Mouse (Mus musculus) midbrain, embryonic 14.5 days (tissue): Measurements from ENCODE around the gene Lamb2. TPM values are rescaled to one million over a fixed set of nuclear protein-coding genes. Genes with fewer than 3 reads are reported as not detected.

Experiments
- ATAC-seq: fragments of 200-750 bp; cut with Nextera tagmentation; 2 replicates; pipeline ENCODE4 v1.8.0; 2017; ENCODE audit warnings: moderate number of reproducible peaks, moderate library complexity; ENCODE audit not compliant: low FRiP score, low TSS enrichment
- DNase-seq: peaks from one replicate; pipeline ENCODE4 v3.0.0-alpha.2; 2015
- H3K27ac ChIP-seq: fragments of 300-500 bp; sonication (generic); replicated peaks from 2 replicates; pipeline ENCODE4 v1.5.1; 2014; ENCODE audit warnings: mild to moderate bottlenecking, low read depth, low read length, moderate library complexity
- H3K27me3 ChIP-seq: fragments of 300-500 bp; sonication (generic); 2 replicates; pipeline ENCODE4 v1.6.1; 2014; ENCODE audit warnings: low read length, control low read depth, mixed read lengths; ENCODE audit not compliant: control insufficient read depth, insufficient read depth
- H3K36me3 ChIP-seq: fragments of 300-500 bp; sonication (generic); 2 replicates; pipeline ENCODE4 v1.6.1; 2014; ENCODE audit warnings: low read length, control low read depth; ENCODE audit not compliant: control insufficient read depth, insufficient read depth
- H3K4me1 ChIP-seq: fragments of 300-500 bp; sonication (generic); 2 replicates; pipeline ENCODE4 v1.6.1; 2014; ENCODE audit warnings: mild to moderate bottlenecking, antibody characterized with exemption, low read length, control low read depth; ENCODE audit not compliant: control insufficient read depth, insufficient read depth
- H3K4me2 ChIP-seq: fragments of 300-500 bp; sonication (generic); 2 replicates; pipeline ENCODE4 v1.6.1; 2014; ENCODE audit warnings: mild to moderate bottlenecking, low read length, moderate library complexity
- H3K4me3 ChIP-seq: fragments of 300-500 bp; sonication (generic); replicated peaks from 2 replicates; pipeline ENCODE4 v1.5.1; 2014; ENCODE audit warnings: low read depth, low read length
- H3K9ac ChIP-seq: fragments of 300-500 bp; sonication (generic); replicated peaks from 2 replicates; pipeline ENCODE4 v1.6.1; 2014; ENCODE audit warnings: mild to moderate bottlenecking, low read length, moderate library complexity
- H3K9me3 ChIP-seq: fragments of 300-500 bp; sonication (generic); 2 replicates; pipeline ENCODE4 v1.6.1; 2016; ENCODE audit warnings: low read length, control low read depth, mixed read lengths; ENCODE audit not compliant: control insufficient read depth
- WGBS: fragments of 180-500 bp; shearing (Covaris S2); extraction: QIAGEN DNeasy Blood & Tissue Kit; methylation state at CpG from one replicate; pipeline ENCODE4 v1.1.7; 2014; 5-methylcytosine and 5-hydroxymethylcytosine counted together
- polyA plus RNA-seq: library from polyadenylated mRNA; unstranded; fragments of >200 nt; fragmentation: Nextera tagmentation; extraction: Ambion mirVana; gene quantifications from 2 replicates; pipeline ENCODE4 v1.2.1, GENCODE M21; 2014

Lamb2 gene
- polyA plus RNA-seq, 1 experiment from 2014 or later: 15.9 TPM

DNA sequence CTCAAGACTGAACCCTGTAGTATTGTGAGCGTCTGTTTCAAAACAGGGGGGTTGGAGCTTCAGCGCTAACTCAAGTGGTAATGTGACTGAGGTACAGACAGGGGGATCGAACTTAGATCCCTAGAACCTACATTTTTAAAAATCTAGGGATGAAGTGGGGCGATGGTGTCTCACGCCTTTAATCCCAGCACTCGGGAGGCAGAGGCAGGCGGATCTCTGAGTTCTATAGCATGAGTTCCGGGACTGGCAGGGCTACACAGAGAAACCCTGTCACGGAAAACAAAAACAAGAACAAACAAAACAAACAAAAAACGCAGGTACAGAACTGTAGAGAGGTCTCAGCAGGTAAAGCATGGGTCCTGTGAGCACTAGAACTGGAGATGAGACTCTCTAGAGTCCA is 22.6 kb upstream of the Lamb2 start:
- no peak overlapping the region for H3K9ac ChIP-seq
- no peaks in the 10 kb centered on the region for H3K9me3 ChIP-seq
- no peak for ATAC-seq
- H3K36me3 ChIP-seq: no peaks in the 10 kb centered on the region
- no peak overlapping the region for H3K4me2 ChIP-seq
- H3K4me3 ChIP-seq: no peak overlapping the region
- DNase-seq: no peak
- H3K4me1 ChIP-seq: peaks cover 18% of the 10 kb centered on the region
- WGBS: 89% methylated on average over 10 of the region's 10 CpGs
- H3K27me3 ChIP-seq: no peaks in the 10 kb centered on the region
- H3K27ac ChIP-seq: no peak overlapping the region

DNA sequence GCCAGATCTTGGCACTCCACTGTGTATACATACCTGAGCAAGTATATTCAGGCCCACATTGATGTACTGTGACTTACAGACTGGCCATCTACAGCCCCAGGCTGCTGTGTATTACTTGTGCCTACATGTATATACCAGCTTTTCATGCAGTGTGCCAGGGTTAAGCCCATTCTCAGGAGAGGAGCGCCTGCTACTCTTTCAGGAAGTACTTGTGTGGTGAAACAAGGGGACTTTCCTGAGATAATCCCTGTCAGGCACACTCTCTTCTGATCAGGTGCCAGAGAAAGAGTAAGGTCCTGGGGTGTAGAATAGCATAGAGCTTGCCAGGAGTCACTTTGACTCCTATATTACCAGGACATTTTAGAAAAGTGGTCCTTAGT is 19.6 kb upstream of the Lamb2 start:
- H3K4me2 ChIP-seq: peak overlapping the region; percentile 93
- no peaks in the 10 kb centered on the region for H3K27me3 ChIP-seq
- H3K9me3 ChIP-seq: no peaks in the 10 kb centered on the region
- H3K4me3 ChIP-seq: peak overlapping the region; percentile 86
- DNase-seq (no peak), ATAC-seq (no peak; the same call in 1 of the 2 replicates)
- H3K9ac ChIP-seq: peak overlapping the region; percentile 79; the same call in 1 of the 2 replicates
- H3K27ac ChIP-seq: peak overlapping the region; percentile 79
- WGBS: 91% methylated on average over 1 of the region's 1 CpGs
- peaks cover 21% of the 10 kb centered on the region for H3K36me3 ChIP-seq
- H3K4me1 ChIP-seq: peaks cover 9% of the 10 kb centered on the region

DNA sequence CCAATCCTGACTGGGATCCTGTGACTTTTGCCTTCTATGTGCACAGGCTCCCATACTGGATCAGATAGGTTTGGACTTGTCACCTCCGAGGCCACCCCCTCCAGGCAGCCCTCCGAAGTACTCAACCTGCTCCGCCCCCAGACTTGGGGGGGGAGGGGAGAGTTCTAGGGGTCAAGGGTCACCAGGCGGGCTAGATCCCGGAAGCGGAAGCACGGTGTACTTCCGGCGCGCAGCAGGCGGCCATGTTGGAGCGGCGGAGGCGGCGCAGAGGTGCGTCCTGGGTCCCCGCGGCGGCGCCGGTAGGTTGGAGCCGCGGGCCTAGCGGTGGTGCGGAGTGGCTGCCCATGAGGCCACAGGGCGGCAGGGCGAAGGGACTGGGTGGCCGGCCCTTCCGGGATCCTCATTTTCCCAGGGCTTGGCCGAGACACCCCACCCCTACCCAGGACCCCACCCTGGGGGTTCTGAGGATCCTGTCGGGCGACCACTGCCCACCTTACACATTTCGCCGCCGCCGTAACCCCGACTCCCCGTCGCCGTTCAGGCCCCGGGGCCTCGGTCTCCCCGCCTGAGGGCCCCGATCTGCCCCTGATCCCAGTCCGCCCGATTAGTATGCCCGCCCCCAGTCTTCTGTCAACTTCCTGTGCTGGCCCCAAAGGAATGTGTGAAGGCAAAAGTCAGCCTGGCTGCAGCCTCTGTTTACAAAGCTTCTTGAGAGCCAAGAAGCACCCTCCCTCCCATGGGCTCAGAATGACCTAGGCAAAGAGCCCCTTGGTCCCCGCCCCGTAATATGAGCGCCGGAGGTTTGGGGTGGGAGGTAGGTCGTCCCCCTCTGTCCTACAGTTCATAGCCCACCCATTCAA is 19.0 kb upstream of the Lamb2 start, which contains the start of gene Ccdc71:
TSS of gene Ccdc71 (plus strand) at position 209 of the 860 bp plus-strand sequence.
- DNase-seq: peak; percentile 93
- Histone ChIP-seq H3K4me2 (peak within 1 kb of the TSS; percentile 93), H3K27me3 (no peaks in the 10 kb centered on the region), H3K36me3 (peaks cover 27% of the 10 kb centered on the region), H3K9ac (peak within 1 kb of the TSS; percentile 79), H3K4me3 (peak within 1 kb of the TSS; percentile 86), H3K27ac (peak within 1 kb of the TSS; percentile 79), H3K9me3 (no peaks in the 10 kb centered on the region), H3K4me1 (peaks cover 9% of the 10 kb centered on the region)
- peak; percentile 87 for ATAC-seq
- WGBS: under 1% methylated on average over 52 of the region's 52 CpGs

DNA sequence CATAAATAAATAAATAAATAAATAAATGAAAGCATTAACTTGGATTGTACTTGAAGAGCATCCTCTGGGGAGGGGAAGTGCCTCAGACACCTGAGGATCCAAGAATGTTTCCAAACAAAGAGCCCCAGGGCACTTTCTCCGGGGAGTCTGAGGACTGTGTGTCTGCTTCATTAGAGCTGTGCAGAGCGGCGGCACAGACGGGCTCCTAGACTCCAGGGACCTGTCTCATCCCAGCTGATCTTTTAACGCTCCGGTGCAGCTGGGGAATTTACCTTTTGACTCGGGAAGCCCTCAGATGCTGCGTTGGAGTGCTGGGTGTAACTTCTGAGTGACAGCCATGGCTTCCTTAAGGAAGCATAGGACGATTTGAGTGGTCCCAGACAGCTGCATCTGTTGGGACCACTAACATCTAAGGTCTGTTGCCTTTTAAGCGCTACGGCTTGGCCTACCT is 18.3 kb upstream of the Lamb2 start, which contains the start of gene Klhdc8b:
TSS of gene Klhdc8b (minus strand) at position 401 of the 451 bp plus-strand sequence.
- H3K4me2 ChIP-seq: peak within 1 kb of the TSS; percentile 93
- H3K27ac ChIP-seq: peak within 1 kb of the TSS; percentile 79
- DNase-seq (peak; percentile 49), ATAC-seq (0 out of 2 replicates have a peak, but pooled peaks have one; percentile 18)
- peaks cover 34% of the 10 kb centered on the region for H3K36me3 ChIP-seq
- no peaks in the 10 kb centered on the region for H3K27me3 ChIP-seq
- no peaks in the 10 kb centered on the region for H3K9me3 ChIP-seq
- 26% methylated on average over 11 of the region's 11 CpGs for WGBS
- H3K9ac ChIP-seq: peak within 1 kb of the TSS; percentile 79
- peak within 1 kb of the TSS; percentile 86 for H3K4me3 ChIP-seq
- peaks cover 9% of the 10 kb centered on the region for H3K4me1 ChIP-seq

DNA sequence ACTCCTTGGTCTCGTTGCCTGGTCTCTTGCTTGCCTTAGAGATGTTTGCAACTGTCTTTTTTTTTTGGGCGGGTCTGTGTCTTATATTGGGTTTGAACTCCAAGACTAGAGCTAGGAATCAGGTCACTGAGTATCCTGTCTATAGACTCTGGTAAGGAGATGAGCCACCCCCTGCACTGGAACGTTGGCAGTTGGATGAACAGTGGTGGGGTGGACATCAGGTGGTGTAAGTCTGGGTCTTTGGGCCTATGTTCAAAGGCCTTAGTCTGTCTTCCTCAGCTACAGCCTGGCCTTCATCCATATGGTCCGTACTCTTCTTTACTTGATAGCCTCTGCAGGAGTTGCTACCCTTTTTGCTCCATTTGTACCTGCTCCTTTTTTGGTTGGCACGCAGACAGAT is 17.9 kb upstream of the Lamb2 start:
- 94% methylated on average over 5 of the region's 5 CpGs for WGBS
- DNase-seq: no peak
- peak overlapping the region; percentile 79; the same call in 1 of the 2 replicates for H3K9ac ChIP-seq
- H3K4me1 ChIP-seq: peaks cover 9% of the 10 kb centered on the region
- no peak for ATAC-seq
- H3K4me3 ChIP-seq: peak overlapping the region; percentile 86
- H3K4me2 ChIP-seq: peak overlapping the region; percentile 93
- H3K27ac ChIP-seq: no peak overlapping the region
- no peaks in the 10 kb centered on the region for H3K27me3 ChIP-seq
- H3K36me3 ChIP-seq: peaks cover 34% of the 10 kb centered on the region
- no peaks in the 10 kb centered on the region for H3K9me3 ChIP-seq

DNA sequence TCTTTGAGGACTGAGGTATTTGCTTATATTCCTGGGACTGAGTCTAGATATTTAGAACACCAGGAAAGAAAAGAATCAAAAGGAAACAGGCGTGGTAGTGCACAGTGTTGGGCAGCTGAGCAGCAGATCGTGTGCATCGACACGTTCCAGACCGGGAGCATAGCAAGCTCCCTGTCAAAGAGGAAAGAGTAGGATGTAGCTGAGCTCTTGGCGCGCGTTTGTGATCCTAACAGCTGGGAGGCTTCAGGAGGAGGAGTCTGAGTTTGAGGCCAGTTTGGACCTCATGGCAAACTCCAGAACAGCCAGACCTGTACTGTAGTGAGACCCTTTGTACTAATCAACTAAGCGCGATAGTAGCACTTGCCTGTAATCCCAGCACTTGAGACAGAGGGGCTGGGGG is 17.3 kb upstream of the Lamb2 start:
- ATAC-seq: no peak
- no peak for DNase-seq
- Histone ChIP-seq H3K9me3 (no peaks in the 10 kb centered on the region), H3K4me1 (peaks cover 9% of the 10 kb centered on the region), H3K36me3 (peaks cover 39% of the 10 kb centered on the region), H3K4me3 (no peak overlapping the region), H3K27me3 (no peaks in the 10 kb centered on the region), H3K9ac (no peak overlapping the region), H3K4me2 (peak overlapping the region; percentile 93; the same call in 1 of the 2 replicates), H3K27ac (no peak overlapping the region)
- 94% methylated on average over 10 of the region's 10 CpGs for WGBS

DNA sequence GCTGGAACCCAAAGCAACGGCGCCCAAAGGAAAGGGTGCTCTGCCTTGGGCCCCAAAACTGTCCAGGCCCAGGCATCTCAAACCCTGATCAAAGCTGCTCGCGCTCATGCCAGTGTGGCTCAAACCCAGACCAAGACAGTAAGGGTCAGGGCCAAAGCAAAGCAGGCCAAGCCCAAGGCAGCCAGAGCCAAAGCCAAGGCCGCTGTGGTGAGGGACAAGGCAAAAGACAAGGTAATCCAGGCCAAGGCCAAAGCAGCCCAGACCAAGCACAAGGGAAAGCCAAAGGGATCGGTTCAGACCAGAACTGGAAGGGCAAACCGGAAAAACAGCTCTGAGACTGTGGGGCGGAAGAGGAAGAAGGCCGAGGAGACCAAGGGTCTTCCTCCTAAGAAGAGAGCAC is 15.8 kb upstream of the Lamb2 start:
- Histone ChIP-seq H3K4me3 (no peak overlapping the region), H3K9ac (no peak overlapping the region), H3K27ac (no peak overlapping the region), H3K36me3 (peaks cover 42% of the 10 kb centered on the region), H3K9me3 (no peaks in the 10 kb centered on the region), H3K4me2 (no peak overlapping the region), H3K4me1 (peaks cover 9% of the 10 kb centered on the region), H3K27me3 (no peaks in the 10 kb centered on the region)
- WGBS: 98% methylated on average over 9 of the region's 9 CpGs
- ATAC-seq (no peak), DNase-seq (no peak)

DNA sequence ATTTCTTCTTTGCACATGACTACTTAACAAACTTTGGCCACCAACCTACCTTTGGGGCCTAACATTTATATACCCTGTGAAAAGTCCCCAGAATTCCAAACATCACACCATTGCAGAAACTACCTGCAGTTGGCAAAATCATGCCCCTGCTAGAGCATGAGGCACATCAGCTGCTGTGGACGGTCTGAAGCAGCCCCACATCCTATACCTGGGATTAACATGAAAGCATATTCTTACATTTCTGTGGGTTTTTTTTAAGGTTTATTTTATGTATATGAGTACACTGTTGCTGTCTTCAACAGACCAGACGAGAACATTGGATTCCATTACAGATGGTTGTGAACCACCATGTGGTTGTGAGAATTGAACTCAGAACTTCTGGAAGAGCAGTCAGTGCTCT is 13.3 kb upstream of the Lamb2 start:
- no peaks in the 10 kb centered on the region for H3K9me3 ChIP-seq
- ATAC-seq (no peak), DNase-seq (no peak)
- no peak overlapping the region for H3K9ac ChIP-seq
- H3K4me2 ChIP-seq: no peak overlapping the region
- no peaks in the 10 kb centered on the region for H3K27me3 ChIP-seq
- no peak overlapping the region for H3K27ac ChIP-seq
- peaks cover 6% of the 10 kb centered on the region for H3K4me1 ChIP-seq
- H3K4me3 ChIP-seq: no peak overlapping the region
- 92% methylated on average over 2 of the region's 2 CpGs for WGBS
- peaks cover 42% of the 10 kb centered on the region for H3K36me3 ChIP-seq

DNA sequence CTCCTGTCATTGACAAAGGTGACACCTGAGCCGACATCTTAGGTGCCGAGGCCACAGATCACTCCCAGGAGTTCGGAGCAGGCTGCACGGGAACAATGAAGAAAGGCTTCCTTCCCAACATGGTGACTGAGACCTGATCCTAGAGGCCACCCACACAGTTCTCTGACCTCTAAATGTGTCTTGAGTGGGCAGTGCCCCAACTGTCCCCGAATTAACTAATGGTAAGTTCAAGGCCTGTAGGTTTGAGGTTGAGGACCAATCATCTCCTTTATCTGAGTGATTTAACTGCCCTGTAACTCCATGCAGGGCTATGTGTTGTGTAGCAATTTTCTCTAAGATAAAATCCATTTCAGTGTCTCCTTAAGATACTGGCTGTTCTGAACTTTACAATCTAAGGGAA is 10.1 kb upstream of the Lamb2 start:
- no peak for DNase-seq
- no peak overlapping the region for H3K9ac ChIP-seq
- 84% methylated on average over 5 of the region's 5 CpGs for WGBS

More for the DNA sequence above, 10.1 kb upstream of the Lamb2 start:
- no peaks in the 10 kb centered on the region for H3K27me3 ChIP-seq
- no peak for ATAC-seq
- peaks cover 25% of the 10 kb centered on the region for H3K36me3 ChIP-seq
- H3K4me2 ChIP-seq: no peak overlapping the region
- H3K9me3 ChIP-seq: no peaks in the 10 kb centered on the region
- H3K27ac ChIP-seq: no peak overlapping the region
- no peak overlapping the region for H3K4me3 ChIP-seq
- no peaks in the 10 kb centered on the region for H3K4me1 ChIP-seq
